Mouse (Mus musculus): ENCODE measurements around the gene Dctpp1. TPM values are rescaled to one million over a fixed set of nuclear protein-coding genes. Genes with fewer than 3 reads are reported as not detected.

Dctpp1 gene
- polyA plus RNA-seq, 1 experiment from 2014 or later = 219 TPM

- H3K27me3 ChIP-seq (replicated peaks) = no peaks in the 10 kb centered on the region
- no peaks in the 10 kb centered on the region for H3K36me3 ChIP-seq
- H3K9ac ChIP-seq = no peak overlapping the region
- no peak overlapping the region for H3K4me3 ChIP-seq (replicated peaks)
- no peak for ATAC-seq
- no peaks in the 10 kb centered on the region for H3K4me1 ChIP-seq (replicated peaks)
- 89% methylated on average over 6 of the region's 6 CpGs for WGBS
- no peak overlapping the region for H3K4me2 ChIP-seq (replicated peaks)
- no peak overlapping the region for H3K27ac ChIP-seq
- no peaks in the 10 kb centered on the region for H3K9me3 ChIP-seq
Measured at GRCm38 (mm10) chr7:127224616-127225015, 35.9 kb downstream of the Dctpp1 start.

- 74% methylated on average over 6 of the region's 6 CpGs for WGBS
- H3K4me2 ChIP-seq (replicated peaks) = no peak overlapping the region
- H3K4me1 ChIP-seq (replicated peaks) = no peaks in the 10 kb centered on the region
- no peaks in the 10 kb centered on the region for H3K36me3 ChIP-seq
- H3K27me3 ChIP-seq (replicated peaks) = no peaks in the 10 kb centered on the region
- no peak overlapping the region for H3K4me3 ChIP-seq (replicated peaks)
- no peak for ATAC-seq
- H3K9me3 ChIP-seq = no peaks in the 10 kb centered on the region
- no peak overlapping the region for H3K9ac ChIP-seq
- H3K27ac ChIP-seq = no peak overlapping the region
Measured at GRCm38 (mm10) chr7:127223515-127224478, 36.7 kb downstream of the Dctpp1 start.

- 89% methylated on average over 3 of the region's 3 CpGs for WGBS
- ATAC-seq = no peak
- Histone ChIP-seq H3K27me3 (replicated peaks) (no peaks in the 10 kb centered on the region), H3K9ac (no peak overlapping the region), H3K36me3 (no peaks in the 10 kb centered on the region), H3K27ac (no peak overlapping the region), H3K4me1 (replicated peaks) (no peaks in the 10 kb centered on the region), H3K4me2 (replicated peaks) (no peak overlapping the region), H3K4me3 (replicated peaks) (no peak overlapping the region), H3K9me3 (no peaks in the 10 kb centered on the region)
Measured at GRCm38 (mm10) chr7:127223106-127223505, 37.4 kb downstream of the Dctpp1 start.

GRCm38 (mm10) chr7:127220440-127220839 is 40.1 kb downstream of the Dctpp1 start:
- 0 out of 2 replicates have a peak, but pooled peaks cover 2% of the 10 kb centered on the region for H3K4me1 ChIP-seq (replicated peaks)
- H3K27ac ChIP-seq = no peak overlapping the region
- no peaks in the 10 kb centered on the region for H3K36me3 ChIP-seq
- no peak for ATAC-seq
- no peak overlapping the region for H3K9ac ChIP-seq
- no peaks in the 10 kb centered on the region for H3K9me3 ChIP-seq
- H3K27me3 ChIP-seq (replicated peaks) = no peaks in the 10 kb centered on the region
- no peak overlapping the region for H3K4me2 ChIP-seq (replicated peaks)
- H3K4me3 ChIP-seq (replicated peaks) = no peak overlapping the region
- WGBS = 67% methylated on average over 6 of the region's 6 CpGs

GRCm38 (mm10) chr7:127218670-127219069 is 41.8 kb downstream of the Dctpp1 start:
- Histone ChIP-seq H3K36me3 (no peaks in the 10 kb centered on the region), H3K9ac (no peak overlapping the region), H3K27me3 (replicated peaks) (no peaks in the 10 kb centered on the region), H3K4me3 (replicated peaks) (no peak overlapping the region), H3K4me1 (replicated peaks) (0 out of 2 replicates have a peak, but pooled peaks cover 9% of the 10 kb centered on the region), H3K4me2 (replicated peaks) (no peak overlapping the region), H3K9me3 (no peaks in the 10 kb centered on the region), H3K27ac (no peak overlapping the region)
- no peak for ATAC-seq
- 92% methylated on average over 4 of the region's 4 CpGs for WGBS

- no peaks in the 10 kb centered on the region for H3K27me3 ChIP-seq (replicated peaks)
- H3K4me3 ChIP-seq (replicated peaks) = no peak overlapping the region
- H3K36me3 ChIP-seq = no peaks in the 10 kb centered on the region
- H3K27ac ChIP-seq = no peak overlapping the region
- no peak for ATAC-seq
- H3K4me1 ChIP-seq (replicated peaks) = 0 out of 2 replicates have a peak, but pooled peaks cover 9% of the 10 kb centered on the region
- 71% methylated on average over 10 of the region's 10 CpGs for WGBS
- no peak overlapping the region for H3K9ac ChIP-seq
- H3K4me2 ChIP-seq (replicated peaks) = no peak overlapping the region
- H3K9me3 ChIP-seq = no peaks in the 10 kb centered on the region
Measured at GRCm38 (mm10) chr7:127217901-127218642, 42.4 kb downstream of the Dctpp1 start.

GRCm38 (mm10) chr7:127217475-127217874 is 43.0 kb downstream of the Dctpp1 start:
- Histone ChIP-seq H3K36me3 (no peaks in the 10 kb centered on the region), H3K9ac (no peak overlapping the region), H3K4me1 (replicated peaks) (0 out of 2 replicates have a peak, but pooled peaks cover 9% of the 10 kb centered on the region), H3K9me3 (no peaks in the 10 kb centered on the region), H3K4me2 (replicated peaks) (no peak overlapping the region), H3K27me3 (replicated peaks) (no peaks in the 10 kb centered on the region), H3K27ac (no peak overlapping the region), H3K4me3 (replicated peaks) (no peak overlapping the region)
- 76% methylated on average over 6 of the region's 6 CpGs for WGBS
- ATAC-seq = no peak

- Histone ChIP-seq H3K9ac (no peak overlapping the region), H3K27me3 (replicated peaks) (no peaks in the 10 kb centered on the region), H3K4me2 (replicated peaks) (no peak overlapping the region), H3K36me3 (no peaks in the 10 kb centered on the region), H3K9me3 (no peaks in the 10 kb centered on the region), H3K4me1 (replicated peaks) (0 out of 2 replicates have a peak, but pooled peaks cover 9% of the 10 kb centered on the region), H3K4me3 (replicated peaks) (no peak overlapping the region), H3K27ac (no peak overlapping the region)
- no peak for ATAC-seq
- WGBS = 79% methylated on average over 5 of the region's 5 CpGs
Measured at GRCm38 (mm10) chr7:127216307-127216706, 44.2 kb downstream of the Dctpp1 start.

GRCm38 (mm10) chr7:127214981-127215871 is 45.3 kb downstream of the Dctpp1 start:
- peak; percentile 59 for ATAC-seq
- H3K27ac ChIP-seq = no peak overlapping the region
- H3K27me3 ChIP-seq (replicated peaks) = no peaks in the 10 kb centered on the region

GRCm38 (mm10) chr7:127214521-127214920 is 46.0 kb downstream of the Dctpp1 start:
- Histone ChIP-seq H3K9me3 (no peaks in the 10 kb centered on the region), H3K4me1 (replicated peaks) (peaks cover 11% of the 10 kb centered on the region), H3K36me3 (no peaks in the 10 kb centered on the region), H3K27ac (no peak overlapping the region), H3K9ac (peak overlapping the region; percentile 45; the same call in 1 of the 2 replicates), H3K4me2 (replicated peaks) (peak overlapping the region; percentile 73), H3K4me3 (replicated peaks) (peak overlapping the region; percentile 33; the same call in 1 of the 2 replicates), H3K27me3 (replicated peaks) (no peaks in the 10 kb centered on the region)
- 31% methylated on average over 21 of the region's 21 CpGs for WGBS
- no peak for ATAC-seq

More at GRCm38 (mm10) chr7:127214981-127215871, 45.3 kb downstream of the Dctpp1 start:
- Histone ChIP-seq H3K4me1 (replicated peaks) (0 out of 2 replicates have a peak, but pooled peaks cover 9% of the 10 kb centered on the region), H3K9me3 (no peaks in the 10 kb centered on the region), H3K9ac (peak overlapping the region; percentile 45), H3K36me3 (no peaks in the 10 kb centered on the region), H3K4me2 (replicated peaks) (peak overlapping the region; percentile 73), H3K4me3 (replicated peaks) (peak overlapping the region; percentile 33)
- WGBS = 23% methylated on average over 33 of the region's 33 CpGs

GRCm38 (mm10) chr7:127213930-127214329 is 46.6 kb downstream of the Dctpp1 start:
- Histone ChIP-seq H3K4me2 (replicated peaks) (peak overlapping the region; percentile 73), H3K4me3 (replicated peaks) (no peak overlapping the region), H3K4me1 (replicated peaks) (peaks cover 15% of the 10 kb centered on the region), H3K27ac (no peak overlapping the region), H3K9me3 (no peaks in the 10 kb centered on the region), H3K9ac (no peak overlapping the region), H3K27me3 (replicated peaks) (no peaks in the 10 kb centered on the region), H3K36me3 (no peaks in the 10 kb centered on the region)
- ATAC-seq = no peak
- WGBS = 60% methylated on average over 12 of the region's 12 CpGs

Measured in intestine, embryonic 15.5 days (tissue).